Mouse (Mus musculus) E14TG2a.4 (cell line): Measurements from ENCODE around the gene Loxl4.

Source experiments
- CTCF ChIP-seq: conservative IDR thresholded peaks from 2 replicates; pipeline ENCODE4 v1.5.1; 2014; ENCODE audit warnings: low read length
- NANOG ChIP-seq: IDR thresholded peaks from 2 replicates; pipeline ENCODE4 v1.6.1; 2014; ENCODE audit warnings: borderline replicate concordance, low read length, mixed read lengths

- TF ChIP-seq NANOG (no peak), CTCF (no peak)
Measured at GRCm38 (mm10) chr19:42653091-42653490, 40.5 kb upstream of the Loxl4 start.
